Mouse (Mus musculus): ENCODE data around the gene Cmss1.

- TF ChIP-seq GATA1 (IDR thresholded peaks at IDR 0.05; ENCODE audit: low read length), result no peak
- no peak for TF ChIP-seq TAL1 (IDR thresholded peaks at IDR 0.05; ENCODE audit: low read length)
Observed at GRCm38 (mm10) chr16:57553235-57553634, 53.4 kb downstream of the Cmss1 start.
